Mouse (Mus musculus): ENCODE data around the gene Cacfd1. TPM values are rescaled to one million over a fixed set of nuclear protein-coding genes. Genes with fewer than 3 reads are reported as not detected.

The Cacfd1 gene
- total RNA-seq (2022), result 10 to 100 TPM; 64.5 to 73.5 (median 66.9) TPM

- peak; percentile 81 for DNase-seq
Measured at GRCm38 (mm10) chr2:27009714-27010244, at the start of gene Cacfd1. Gene Cacfd1, plus strand, starts transcription at chr2:27009926.

- no peak for DNase-seq
Measured at GRCm38 (mm10) chr2:26960756-26961155, 49.0 kb upstream of the Cacfd1 start.

- DNase-seq, result peak; percentile 90
Measured at GRCm38 (mm10) chr2:26963923-26964723, 45.6 kb upstream of the Cacfd1 start, which contains the start of gene Rexo4. Gene Rexo4, minus strand, starts transcription at chr2:26964386.

GRCm38 (mm10) chr2:26964724-26965370 lies 44.9 kb upstream of the Cacfd1 start:
- DNase-seq, result no peak

- DNase-seq, result no peak
Measured at GRCm38 (mm10) chr2:26967262-26967661, 42.5 kb upstream of the Cacfd1 start.

GRCm38 (mm10) chr2:26973116-26973515 lies 36.6 kb upstream of the Cacfd1 start, which contains the start of gene Adamts13:
Gene Adamts13, plus strand, starts transcription at chr2:26973416.
- DNase-seq, result no peak

- no peak for DNase-seq
Measured at GRCm38 (mm10) chr2:26973960-26974359, 35.8 kb upstream of the Cacfd1 start.

- no peak for DNase-seq
Measured at GRCm38 (mm10) chr2:26980361-26980760, 29.4 kb upstream of the Cacfd1 start.

- DNase-seq, result no peak
Measured at GRCm38 (mm10) chr2:26984179-26984578, 25.5 kb upstream of the Cacfd1 start.

- DNase-seq, result no peak
Measured at GRCm38 (mm10) chr2:26984640-26985039, 25.1 kb upstream of the Cacfd1 start.

GRCm38 (mm10) chr2:26993936-26994335 lies 15.8 kb upstream of the Cacfd1 start:
- DNase-seq, result no peak

GRCm38 (mm10) chr2:26997498-26997897 lies 12.2 kb upstream of the Cacfd1 start:
- DNase-seq, result no peak

- no peak for DNase-seq
Measured at GRCm38 (mm10) chr2:26997993-26998392, 11.7 kb upstream of the Cacfd1 start.

- no peak for DNase-seq
Measured at GRCm38 (mm10) chr2:27006255-27006654, 3.5 kb upstream of the Cacfd1 start.

GRCm38 (mm10) chr2:27007701-27008100 lies 2.0 kb upstream of the Cacfd1 start:
- DNase-seq, result no peak

GRCm38 (mm10) chr2:27017802-27018201 lies 8.1 kb downstream of the Cacfd1 start:
- DNase-seq, result peak; percentile 36

- no peak for DNase-seq
Measured at GRCm38 (mm10) chr2:27019530-27019929, 9.8 kb downstream of the Cacfd1 start.

GRCm38 (mm10) chr2:27021103-27021502 lies 11.4 kb downstream of the Cacfd1 start:
- DNase-seq, result no peak

GRCm38 (mm10) chr2:27022612-27023011 lies 12.9 kb downstream of the Cacfd1 start:
- DNase-seq, result no peak

GRCm38 (mm10) chr2:27024136-27024535 lies 14.4 kb downstream of the Cacfd1 start:
- DNase-seq, result no peak

GRCm38 (mm10) chr2:27025545-27025944 lies 15.8 kb downstream of the Cacfd1 start:
- no peak for DNase-seq

- no peak for DNase-seq
Measured at GRCm38 (mm10) chr2:27026332-27026731, 16.6 kb downstream of the Cacfd1 start.

- DNase-seq, result no peak
Measured at GRCm38 (mm10) chr2:27026857-27027617, 17.3 kb downstream of the Cacfd1 start.
